Mouse (Mus musculus) lung, postnatal 0 days (tissue): ENCODE data around the gene Ptger2.

Experiments used
- CTCF ChIP-seq: IDR thresholded peaks from 2 replicates; pipeline ENCODE4 v1.5.1; 2016; ENCODE audit warnings: antibody characterized with exemption, mild to moderate bottlenecking
- EP300 ChIP-seq: IDR thresholded peaks from 2 replicates; pipeline ENCODE4 v1.6.1; 2016; ENCODE audit warnings: antibody characterized with exemption, mild to moderate bottlenecking, control low read depth

GRCm38 (mm10) chr14:45000086-45000769 lies 12.2 kb downstream of the Ptger2 start:
- TF ChIP-seq CTCF (no peak), EP300 (peak; percentile 58)
